Mouse (Mus musculus) neural tube, embryonic 10.5 days (tissue): ENCODE results near the gene Gucy2g.
"Not testable (repeated sequence)": the region's sequence is repeated elsewhere in the genome, so short reads cannot be mapped to it uniquely, and the experiment has no call there.

Experiments
- DNase-seq: peaks from one replicate; pipeline ENCODE4 v3.0.0-alpha.2; 2017; ENCODE audit warnings: low spot score; ENCODE audit errors: extremely low spot score

The Gucy2g gene

GRCm38 (mm10) chr19:55165954-55166353 lies 75.1 kb downstream of the Gucy2g start:
- DNase-seq, result no peak

- DNase-seq, result no peak
These were observed 75.7 kb downstream of the Gucy2g start for GRCm38 (mm10) chr19:55165183-55165865.

DNA sequence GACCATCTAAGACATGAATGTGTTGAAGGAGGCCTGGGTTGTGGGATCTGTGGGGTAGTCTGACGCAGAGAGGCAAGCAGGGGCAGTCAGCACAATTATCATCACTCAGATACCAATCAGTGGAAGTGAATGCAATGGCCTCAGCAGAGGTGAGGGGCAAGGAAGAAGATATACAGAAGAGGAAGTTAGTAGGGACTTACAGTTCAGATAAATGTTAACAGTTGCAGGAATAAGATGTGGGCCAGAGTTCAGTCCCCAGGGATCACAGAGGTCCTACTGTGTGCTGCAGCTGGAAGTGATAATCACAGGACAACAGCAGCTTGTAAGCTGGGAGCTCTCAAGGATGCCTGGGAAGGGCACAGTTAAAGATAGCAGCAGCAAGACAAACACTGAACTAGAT lies 76.9 kb downstream of the Gucy2g start:
- no peak for DNase-seq

DNA sequence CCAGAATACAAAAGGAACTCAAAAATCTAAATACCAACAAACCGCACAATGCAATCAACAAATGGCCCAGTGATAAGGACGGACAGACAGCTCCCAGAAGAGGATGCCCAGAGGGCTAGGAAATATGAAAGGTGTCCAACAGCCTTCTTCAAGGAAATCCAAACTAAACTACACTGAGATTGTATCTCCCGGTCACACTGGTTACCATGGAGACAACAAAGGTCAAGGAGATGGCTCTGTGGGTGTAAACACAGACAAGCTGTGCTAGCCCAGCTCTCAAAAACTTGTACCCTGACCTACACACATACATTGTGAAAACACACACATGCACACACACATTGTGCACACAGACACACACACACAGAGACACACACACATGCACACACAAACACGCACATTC lies 78.8 kb downstream of the Gucy2g start:
- no peak for DNase-seq

DNA sequence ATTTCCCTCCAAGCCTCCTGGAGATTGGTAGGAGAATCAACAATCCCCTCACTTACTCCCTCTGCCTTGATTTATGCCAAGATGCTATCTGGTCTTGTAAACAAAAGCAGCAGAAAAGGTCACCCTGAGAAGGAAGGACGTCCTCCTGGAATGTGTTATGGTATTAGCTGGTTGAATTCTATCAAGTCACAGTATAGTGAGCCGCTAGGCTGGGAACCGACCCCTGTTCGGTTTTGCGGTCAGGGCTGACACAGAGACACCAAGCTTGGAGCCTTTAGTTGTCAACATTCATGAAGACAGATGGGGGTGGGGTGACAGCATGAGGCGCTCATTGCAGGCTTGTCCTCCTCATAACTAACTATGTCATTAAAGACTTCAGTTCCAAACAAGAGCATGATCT lies 81.2 kb downstream of the Gucy2g start:
- DNase-seq, result no peak

DNA sequence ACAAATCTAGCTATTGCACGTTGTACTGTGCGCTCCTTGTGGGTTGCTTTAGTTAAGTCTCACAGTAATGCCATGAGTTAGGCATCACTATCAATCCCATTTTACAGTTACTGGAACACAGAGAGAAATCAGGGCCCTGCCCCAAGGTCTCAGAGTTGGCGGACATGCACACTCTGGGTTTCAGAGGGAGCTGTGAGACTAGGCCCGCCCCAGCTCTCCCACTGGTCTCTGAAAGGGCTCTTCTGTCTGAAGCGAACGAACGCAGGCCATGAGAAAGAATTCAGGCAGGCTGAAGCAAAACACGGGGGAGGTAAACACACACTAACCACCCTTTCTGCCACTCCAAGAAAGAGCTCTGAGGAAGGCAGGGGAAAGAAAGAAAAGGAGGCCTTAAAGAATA lies 82.4 kb downstream of the Gucy2g start:
- DNase-seq, result no peak

GRCm38 (mm10) chr19:55157029-55157428 lies 84.0 kb downstream of the Gucy2g start:
- no peak for DNase-seq

DNA sequence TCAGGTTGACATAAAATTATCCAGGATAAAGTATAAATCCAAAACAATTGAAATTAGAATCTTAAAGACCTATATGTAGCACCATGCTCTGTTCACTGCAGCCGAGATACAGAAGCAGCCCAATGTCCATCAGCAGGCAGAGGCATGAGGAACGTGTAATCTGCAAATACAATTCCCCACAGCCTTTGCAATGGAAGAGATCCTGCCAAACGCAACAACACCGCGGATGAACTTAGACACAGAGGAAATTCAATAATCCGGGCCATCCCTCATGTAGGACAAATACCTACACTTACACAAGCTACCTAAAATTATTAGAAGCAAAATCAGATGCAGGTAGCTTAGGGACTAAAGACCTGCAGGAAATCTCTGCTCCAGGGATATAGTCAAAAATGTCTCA lies 88.1 kb downstream of the Gucy2g start:
- DNase-seq, result no peak

DNA sequence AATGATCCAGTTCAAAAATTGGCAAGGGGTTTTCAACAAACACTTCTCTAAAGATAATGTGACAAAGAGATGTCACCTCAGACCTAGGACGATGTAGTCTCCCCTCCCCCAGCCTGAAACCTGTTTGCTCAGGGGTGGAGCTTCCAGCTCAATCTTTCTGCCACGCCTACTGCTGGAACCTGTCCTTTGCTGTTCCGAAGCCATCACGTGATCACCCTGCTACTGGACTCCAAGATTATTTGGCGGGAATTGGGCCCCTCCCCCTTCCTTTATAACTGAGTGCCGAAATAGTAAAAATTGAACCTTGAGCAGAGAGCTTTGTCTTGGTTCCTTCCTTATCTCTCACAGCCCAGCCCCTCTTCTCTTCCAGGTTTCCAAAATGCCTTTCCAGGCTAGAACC lies 88.8 kb downstream of the Gucy2g start:
- DNase-seq, result not testable (repeated sequence)

DNA sequence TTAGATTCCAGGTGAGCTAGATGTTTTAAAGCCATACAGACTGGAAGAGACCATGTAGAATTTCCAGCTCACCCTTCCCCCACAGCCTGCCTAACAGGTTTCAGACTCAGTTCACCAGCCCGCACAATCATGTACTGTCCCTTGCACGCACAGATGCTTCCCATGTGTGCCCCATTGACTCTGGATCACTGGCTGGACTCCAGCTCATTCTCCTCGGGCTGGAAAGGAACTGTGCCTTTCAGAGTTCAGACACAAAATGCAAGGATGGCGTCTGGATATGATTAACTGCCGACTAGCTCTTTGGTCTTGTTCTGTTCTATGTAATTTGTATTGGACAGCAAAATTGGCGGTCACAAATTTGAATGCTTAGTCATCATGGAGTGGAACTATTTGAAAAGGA lies 91.4 kb downstream of the Gucy2g start:
- DNase-seq, result no peak

GRCm38 (mm10) chr19:55148109-55148508 lies 92.9 kb downstream of the Gucy2g start:
- DNase-seq, result no peak
